Mouse (Mus musculus): ENCODE results near the gene Pkp4. TPM values are rescaled to one million over a fixed set of nuclear protein-coding genes. Genes with fewer than 3 reads are reported as not detected.
A peak's percentile ranks its signal among the peaks of the same experiment; 100 is the strongest.

The Pkp4 gene
- polyA plus RNA-seq, 1 experiment from 2014 or later = 15.0 TPM

DNA sequence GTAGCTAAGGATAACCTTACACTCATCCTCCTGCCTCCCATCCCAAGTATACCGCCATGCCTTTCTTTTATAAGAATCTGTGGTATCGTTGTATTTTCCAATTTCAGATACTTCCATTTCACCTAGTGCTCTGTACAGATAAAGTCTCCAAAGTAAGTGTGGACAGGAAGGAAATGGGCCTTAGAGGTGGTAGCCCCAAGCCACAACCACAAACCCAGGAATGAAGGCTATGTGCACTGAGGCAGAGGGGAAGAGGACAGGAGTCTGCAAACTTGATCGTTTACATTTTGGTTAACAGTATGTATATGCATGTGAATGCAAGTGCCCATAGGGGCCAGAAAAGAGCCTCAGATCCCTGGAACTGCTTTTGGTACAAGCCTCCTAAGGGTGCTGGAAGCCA, 139.2 kb downstream of the Pkp4 start:
- WGBS = 92% methylated on average over 3 of the region's 3 CpGs
- no peaks in the 10 kb centered on the region for H3K36me3 ChIP-seq

DNA sequence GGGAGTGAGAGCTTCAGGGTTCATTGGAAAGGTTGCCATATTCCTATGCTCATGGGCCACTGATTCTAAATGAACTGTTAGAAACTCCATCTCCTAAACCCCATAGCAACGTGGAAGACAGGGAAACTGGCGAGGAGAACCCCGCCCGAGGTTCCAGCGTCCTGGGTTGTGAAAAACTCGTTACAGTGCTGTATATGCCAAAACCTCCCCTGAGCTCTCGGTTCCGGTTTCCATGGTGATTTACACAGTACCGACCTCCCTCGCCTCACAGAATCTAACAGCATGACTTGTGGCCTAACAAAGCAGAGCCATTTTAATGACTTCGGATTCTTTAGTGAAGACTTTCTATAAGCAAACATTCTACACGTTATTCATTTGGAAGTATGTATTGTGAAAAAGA, 141.0 kb downstream of the Pkp4 start:
- DNase-seq (ENCODE audit: low spot score) = no peak
- WGBS = 84% methylated on average over 12 of the region's 12 CpGs
- Histone ChIP-seq H3K9me3 (replicated peaks) (no peaks in the 10 kb centered on the region), H3K4me3 (no peak overlapping the region), H3K27me3 (ENCODE audit: low read depth, poor library complexity, severe bottlenecking) (no peaks in the 10 kb centered on the region), H3K36me3 (peaks cover 11% of the 10 kb centered on the region), H3K4me1 (no peaks in the 10 kb centered on the region), H3K27ac (no peak overlapping the region)

More for the DNA sequence above, 139.2 kb downstream of the Pkp4 start:
- no peaks in the 10 kb centered on the region for H3K9me3 ChIP-seq (replicated peaks)
- no peaks in the 10 kb centered on the region for H3K4me1 ChIP-seq
- H3K27ac ChIP-seq = no peak overlapping the region
- H3K4me3 ChIP-seq = no peak overlapping the region
- no peaks in the 10 kb centered on the region for H3K27me3 ChIP-seq (ENCODE audit: low read depth, poor library complexity, severe bottlenecking)
- no peak for DNase-seq (ENCODE audit: low spot score)

DNA sequence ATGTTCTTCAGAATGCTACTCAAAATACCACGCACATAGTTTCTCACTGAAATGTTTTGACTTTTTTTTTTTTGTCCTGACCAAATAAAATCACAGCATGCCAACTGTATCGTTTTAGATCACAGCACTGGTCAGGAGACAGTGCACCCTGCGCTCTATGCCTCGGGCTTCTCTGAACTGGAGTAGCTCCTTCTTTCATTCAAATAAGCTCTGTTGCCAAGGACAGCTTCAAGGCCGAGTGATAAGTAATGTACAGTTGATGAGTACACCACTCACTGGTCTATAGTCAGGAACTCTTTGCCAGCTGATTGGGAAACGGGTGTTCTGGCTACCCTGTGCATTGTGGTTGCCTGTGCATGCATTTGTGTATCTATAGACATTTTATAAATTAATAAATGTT, 141.8 kb downstream of the Pkp4 start:
- no peaks in the 10 kb centered on the region for H3K9me3 ChIP-seq (replicated peaks)
- H3K27ac ChIP-seq = no peak overlapping the region
- no peaks in the 10 kb centered on the region for H3K27me3 ChIP-seq (ENCODE audit: low read depth, poor library complexity, severe bottlenecking)
- peaks cover 19% of the 10 kb centered on the region for H3K36me3 ChIP-seq
- DNase-seq (ENCODE audit: low spot score) = no peak
- no peaks in the 10 kb centered on the region for H3K4me1 ChIP-seq
- WGBS = 90% methylated on average over 6 of the region's 6 CpGs
- H3K4me3 ChIP-seq = no peak overlapping the region

DNA sequence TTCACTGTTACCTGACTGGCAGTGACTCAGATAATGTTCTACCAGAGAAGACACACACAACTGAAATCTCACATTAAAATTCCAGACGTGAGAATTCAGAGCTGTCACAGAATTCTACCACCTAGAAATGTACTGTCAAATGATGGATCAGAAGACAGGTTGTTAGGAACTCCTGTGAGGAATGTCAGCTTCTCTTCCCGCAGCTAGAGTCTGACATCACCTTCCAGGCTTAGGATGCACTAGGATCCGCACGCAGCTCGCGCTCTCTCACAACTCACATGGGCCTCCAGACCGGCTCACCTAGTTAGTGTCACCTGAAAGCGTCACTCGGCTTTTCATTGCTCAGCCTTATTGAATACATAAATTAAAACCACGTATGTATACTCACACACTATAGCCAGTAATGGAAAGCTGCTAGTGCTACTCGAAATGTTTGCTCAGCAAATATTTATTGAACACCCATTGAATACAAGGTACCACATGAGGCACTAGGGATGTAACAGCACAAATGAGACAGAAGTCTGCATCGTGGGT, 142.9 kb downstream of the Pkp4 start:
- no peak overlapping the region for H3K27ac ChIP-seq
- peaks cover 30% of the 10 kb centered on the region for H3K36me3 ChIP-seq
- no peaks in the 10 kb centered on the region for H3K27me3 ChIP-seq (ENCODE audit: low read depth, poor library complexity, severe bottlenecking)
- no peak overlapping the region for H3K4me3 ChIP-seq
- WGBS = 89% methylated on average over 12 of the region's 12 CpGs
- no peaks in the 10 kb centered on the region for H3K9me3 ChIP-seq (replicated peaks)
- no peaks in the 10 kb centered on the region for H3K4me1 ChIP-seq
- no peak for DNase-seq (ENCODE audit: low spot score)

DNA sequence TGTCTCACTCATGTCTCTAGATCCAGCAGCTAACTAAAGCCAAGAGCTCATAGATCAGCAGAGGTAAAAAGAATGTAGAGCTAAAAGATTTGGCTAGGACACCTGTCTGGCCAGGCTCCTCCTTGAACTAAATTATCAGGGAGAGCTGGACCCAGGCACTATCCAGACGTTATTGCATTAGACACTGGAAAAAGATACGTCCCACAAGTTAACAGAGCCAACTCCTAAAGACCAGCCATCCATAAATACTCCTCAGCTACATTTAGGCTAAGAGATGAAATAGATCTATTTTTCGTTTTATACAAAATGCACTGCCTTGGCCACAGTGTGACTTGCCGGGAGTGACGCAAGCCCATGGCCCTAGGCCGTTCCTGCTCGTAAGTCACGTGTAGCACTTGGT, 146.7 kb downstream of the Pkp4 start:
- DNase-seq (ENCODE audit: low spot score) = no peak
- H3K27ac ChIP-seq = no peak overlapping the region

DNA sequence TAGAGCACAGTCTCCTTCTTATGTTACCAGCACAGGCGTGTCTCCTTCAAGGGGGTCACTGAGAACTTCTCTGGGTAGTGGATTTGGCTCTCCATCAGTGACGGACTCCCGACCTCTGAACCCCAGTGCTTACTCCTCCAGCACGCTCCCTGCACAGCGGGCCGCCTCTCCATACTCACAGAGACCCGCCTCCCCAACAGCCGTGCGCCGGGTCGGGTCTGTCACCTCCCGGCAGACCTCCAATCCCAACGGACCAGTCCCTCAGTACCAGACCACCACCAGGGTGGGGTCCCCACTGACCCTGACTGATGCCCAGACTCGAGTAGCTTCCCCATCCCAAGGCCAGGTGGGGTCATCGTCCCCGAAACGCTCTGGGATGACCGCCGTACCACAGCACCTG, 147.4 kb downstream of the Pkp4 start:
- Histone ChIP-seq H3K4me1 (no peaks in the 10 kb centered on the region), H3K27me3 (ENCODE audit: low read depth, poor library complexity, severe bottlenecking) (no peaks in the 10 kb centered on the region), H3K36me3 (peaks cover 60% of the 10 kb centered on the region), H3K9me3 (replicated peaks) (no peaks in the 10 kb centered on the region), H3K4me3 (no peak overlapping the region), H3K27ac (no peak overlapping the region)
- 95% methylated on average over 19 of the region's 19 CpGs for WGBS
- no peak for DNase-seq (ENCODE audit: low spot score)

More for the DNA sequence above, 146.7 kb downstream of the Pkp4 start:
- WGBS = 94% methylated on average over 8 of the region's 8 CpGs
- Histone ChIP-seq H3K4me1 (no peaks in the 10 kb centered on the region), H3K27me3 (ENCODE audit: low read depth, poor library complexity, severe bottlenecking) (no peaks in the 10 kb centered on the region), H3K9me3 (replicated peaks) (no peaks in the 10 kb centered on the region), H3K36me3 (peaks cover 56% of the 10 kb centered on the region), H3K4me3 (no peak overlapping the region)

DNA sequence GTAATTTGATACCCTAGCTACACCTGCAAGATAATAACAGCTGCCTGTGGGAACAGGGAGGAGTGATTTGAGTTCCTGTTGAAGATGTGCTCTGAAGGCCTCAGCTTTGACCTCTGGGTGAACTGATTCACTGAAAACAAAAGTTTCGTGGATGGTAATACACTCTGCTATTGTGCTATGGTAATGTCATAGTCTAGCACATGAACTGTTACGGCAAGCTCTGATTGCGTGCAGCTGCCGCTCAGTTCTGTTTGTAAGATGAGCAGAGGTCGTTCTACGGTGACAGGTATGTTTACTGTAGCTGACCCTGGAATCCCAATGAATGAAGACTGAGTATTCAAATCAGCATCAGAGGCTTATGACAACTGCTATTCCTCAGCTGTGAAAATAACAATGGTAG, 152.6 kb downstream of the Pkp4 start:
- Histone ChIP-seq H3K27ac (no peak overlapping the region), H3K9me3 (replicated peaks) (peaks cover under 1% of the 10 kb centered on the region), H3K36me3 (peaks cover 47% of the 10 kb centered on the region), H3K27me3 (ENCODE audit: low read depth, poor library complexity, severe bottlenecking) (no peaks in the 10 kb centered on the region), H3K4me1 (no peaks in the 10 kb centered on the region), H3K4me3 (no peak overlapping the region)
- DNase-seq (ENCODE audit: low spot score) = no peak
- WGBS = 85% methylated on average over 6 of the region's 6 CpGs

DNA sequence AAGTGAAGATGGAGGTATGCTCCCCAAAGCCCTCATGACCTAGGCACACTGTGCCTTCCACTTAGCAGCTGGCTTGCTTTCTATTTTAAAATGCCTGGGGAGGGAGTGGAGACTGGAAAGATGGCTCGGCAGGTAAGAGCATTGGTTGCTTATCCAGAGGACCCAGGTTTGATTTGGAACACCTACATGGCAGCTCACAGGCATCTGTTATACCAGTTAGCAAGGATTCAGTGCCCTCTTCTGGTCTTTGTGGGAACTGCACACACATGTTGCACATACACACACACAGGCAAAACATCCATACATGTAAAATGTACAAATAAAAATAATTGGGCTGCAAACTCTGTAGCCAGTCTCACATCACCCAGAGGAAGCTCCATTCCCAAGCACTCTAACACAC, 158.0 kb downstream of the Pkp4 start:
- Histone ChIP-seq H3K4me3 (no peak overlapping the region), H3K27me3 (ENCODE audit: low read depth, poor library complexity, severe bottlenecking) (no peaks in the 10 kb centered on the region), H3K36me3 (peaks cover 53% of the 10 kb centered on the region), H3K4me1 (no peaks in the 10 kb centered on the region), H3K9me3 (replicated peaks) (peaks cover 10% of the 10 kb centered on the region), H3K27ac (no peak overlapping the region)
- DNase-seq (ENCODE audit: low spot score) = no peak
- WGBS = 100% methylated on average over 1 of the region's 1 CpGs

DNA sequence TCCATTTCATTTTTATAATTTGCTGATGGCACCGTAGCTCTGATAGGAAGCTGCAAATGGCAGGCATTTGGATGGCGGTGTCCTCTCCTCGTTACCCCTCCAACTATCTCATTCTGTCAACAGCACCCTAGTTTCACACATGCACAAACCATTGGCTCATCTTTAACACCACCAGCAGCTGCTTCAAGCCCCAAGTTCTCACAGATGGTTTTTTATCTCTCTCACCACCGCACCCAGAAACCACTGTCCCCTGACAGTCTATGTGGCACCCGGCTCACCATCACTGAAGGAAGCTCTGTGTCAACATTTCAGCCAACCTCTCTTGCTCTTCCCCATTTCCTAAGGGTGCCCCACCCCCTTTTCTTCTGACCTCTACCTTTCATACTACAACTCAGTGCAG, 167.3 kb downstream of the Pkp4 start:
- Histone ChIP-seq H3K4me1 (no peaks in the 10 kb centered on the region), H3K27me3 (ENCODE audit: low read depth, poor library complexity, severe bottlenecking) (no peaks in the 10 kb centered on the region), H3K4me3 (no peak overlapping the region), H3K36me3 (peaks cover 8% of the 10 kb centered on the region; the same call in 1 of the 2 replicates), H3K27ac (no peak overlapping the region), H3K9me3 (replicated peaks) (no peaks in the 10 kb centered on the region)
- DNase-seq (ENCODE audit: low spot score) = peak; percentile 15
- 93% methylated on average over 5 of the region's 5 CpGs for WGBS

DNA sequence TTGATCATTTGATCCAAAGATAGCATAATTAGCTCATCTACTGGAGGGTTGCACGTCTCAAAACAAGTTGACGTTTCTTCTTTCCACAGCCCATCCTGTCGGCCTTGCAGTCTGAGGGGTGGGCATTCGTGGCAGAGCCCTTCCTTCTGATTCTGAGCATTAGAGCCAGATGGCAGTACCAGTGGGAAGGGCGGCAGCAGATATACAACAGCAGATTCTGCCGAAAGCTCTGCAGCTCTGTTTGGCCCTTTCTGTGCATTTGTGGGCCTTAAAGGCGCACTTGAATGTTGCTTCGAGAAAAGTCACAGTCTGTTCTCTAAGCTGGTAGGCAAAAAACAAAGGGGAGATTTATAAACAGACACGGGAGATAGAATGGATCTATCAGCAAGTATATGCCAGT, 170.4 kb downstream of the Pkp4 start:
- DNase-seq (ENCODE audit: low spot score) = peak; percentile 13
- Histone ChIP-seq H3K4me1 (no peaks in the 10 kb centered on the region), H3K4me3 (no peak overlapping the region), H3K9me3 (replicated peaks) (no peaks in the 10 kb centered on the region), H3K27ac (no peak overlapping the region), H3K36me3 (peaks cover 13% of the 10 kb centered on the region; the same call in 1 of the 2 replicates), H3K27me3 (ENCODE audit: low read depth, poor library complexity, severe bottlenecking) (no peaks in the 10 kb centered on the region)
- 93% methylated on average over 9 of the region's 9 CpGs for WGBS

DNA sequence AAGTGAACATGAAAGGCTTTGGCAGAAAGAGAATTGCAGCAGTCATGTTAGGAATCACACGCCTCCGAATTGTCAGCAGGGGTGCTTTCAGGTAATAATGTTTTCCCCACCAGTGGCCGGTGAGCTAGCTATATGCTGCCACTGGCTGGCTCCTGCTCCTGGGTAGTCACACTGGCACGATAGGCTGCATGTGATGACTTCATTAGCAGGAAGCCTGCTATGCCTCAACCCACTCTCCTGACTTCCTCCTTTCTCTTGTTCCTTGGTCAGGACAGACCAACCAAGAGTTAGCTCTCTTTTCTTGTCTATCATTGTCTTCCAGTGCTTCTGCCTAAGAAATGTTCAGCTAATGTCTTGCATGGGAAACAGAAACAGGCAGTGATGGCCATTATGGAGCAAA, 171.9 kb downstream of the Pkp4 start:
- 92% methylated on average over 4 of the region's 4 CpGs for WGBS
- no peaks in the 10 kb centered on the region for H3K27me3 ChIP-seq (ENCODE audit: low read depth, poor library complexity, severe bottlenecking)
- peaks cover 14% of the 10 kb centered on the region for H3K36me3 ChIP-seq
- peaks cover 3% of the 10 kb centered on the region; the same call in 1 of the 2 replicates for H3K4me1 ChIP-seq
- DNase-seq (ENCODE audit: low spot score) = peak; percentile 12
- H3K4me3 ChIP-seq = no peak overlapping the region
- no peak overlapping the region for H3K27ac ChIP-seq
- no peaks in the 10 kb centered on the region for H3K9me3 ChIP-seq (replicated peaks)

DNA sequence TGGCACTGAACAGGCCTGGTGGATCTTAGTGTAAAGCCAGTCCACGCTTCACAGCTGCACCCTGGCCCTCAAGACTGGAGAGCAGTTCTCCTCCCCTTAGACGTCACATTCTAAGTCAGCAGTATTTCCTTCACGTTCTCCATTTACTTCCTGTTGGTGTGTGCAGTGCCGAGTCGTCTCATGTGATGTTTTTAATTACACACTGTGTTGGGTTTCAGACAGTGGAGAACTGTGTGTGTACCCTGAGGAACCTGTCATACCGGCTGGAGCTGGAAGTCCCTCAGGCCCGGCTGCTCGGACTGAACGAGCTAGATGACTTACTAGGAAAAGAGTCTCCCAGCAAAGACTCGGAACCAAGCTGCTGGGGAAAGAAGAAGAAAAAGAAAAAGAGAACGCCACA, 177.9 kb downstream of the Pkp4 start:
- Histone ChIP-seq H3K27me3 (ENCODE audit: low read depth, poor library complexity, severe bottlenecking) (no peaks in the 10 kb centered on the region), H3K27ac (no peak overlapping the region), H3K9me3 (replicated peaks) (no peaks in the 10 kb centered on the region), H3K36me3 (peaks cover 47% of the 10 kb centered on the region), H3K4me3 (no peak overlapping the region), H3K4me1 (peaks cover 14% of the 10 kb centered on the region)
- DNase-seq (ENCODE audit: low spot score) = peak; percentile 40
- WGBS = 63% methylated on average over 11 of the region's 11 CpGs

DNA sequence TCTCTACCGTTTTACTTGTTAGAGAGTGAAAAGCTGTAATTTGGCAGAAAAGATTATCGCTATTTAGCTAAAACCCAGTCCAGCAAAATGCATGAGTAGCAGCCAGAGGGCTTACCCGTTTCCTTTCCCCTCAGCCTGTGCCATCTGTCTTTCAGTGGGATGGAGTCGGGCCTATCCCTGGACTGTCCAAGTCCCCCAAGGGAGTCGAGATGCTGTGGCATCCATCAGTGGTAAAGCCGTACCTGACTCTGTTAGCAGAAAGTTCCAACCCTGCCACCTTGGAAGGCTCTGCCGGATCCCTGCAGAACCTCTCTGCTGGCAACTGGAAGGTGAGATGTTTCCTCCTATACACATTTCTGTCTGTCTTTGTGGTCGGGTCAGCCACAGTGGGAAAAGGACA, 178.3 kb downstream of the Pkp4 start:
- peaks cover 14% of the 10 kb centered on the region for H3K4me1 ChIP-seq
- H3K27ac ChIP-seq = no peak overlapping the region; the same call in none of the 2 replicates
- no peaks in the 10 kb centered on the region for H3K9me3 ChIP-seq (replicated peaks)
- no peak overlapping the region for H3K4me3 ChIP-seq
- peaks cover 48% of the 10 kb centered on the region for H3K36me3 ChIP-seq
- no peak for DNase-seq (ENCODE audit: low spot score)
- H3K27me3 ChIP-seq (ENCODE audit: low read depth, poor library complexity, severe bottlenecking) = no peaks in the 10 kb centered on the region
- WGBS = 88% methylated on average over 8 of the region's 8 CpGs

All from limb, embryonic 10.5 days (tissue).